Mouse (Mus musculus) lung, embryonic 14.5 days (tissue): ENCODE measurements around the gene Gprin3. TPM values are rescaled to one million over a fixed set of nuclear protein-coding genes. Genes with fewer than 3 reads are reported as not detected.
A peak's percentile ranks its signal among the peaks of the same experiment; 100 is the strongest.

Experiments
- ATAC-seq: fragments of 200-750 bp; cut with Nextera tagmentation; 2 replicates; pipeline ENCODE4 v1.8.0; 2017; ENCODE audit warnings: mild to moderate bottlenecking, moderate TSS enrichment, moderate library complexity; ENCODE audit not compliant: insufficient read depth
- DNase-seq: peaks from one replicate; pipeline ENCODE4 v3.0.0-alpha.2; 2015
- H3K27ac ChIP-seq: fragments of 300-500 bp; sonication (generic); 2 replicates; pipeline ENCODE4 v1.5.1; 2014; ENCODE audit warnings: low read depth, mild to moderate bottlenecking, moderate library complexity
- H3K27me3 ChIP-seq: fragments of 300-500 bp; sonication (generic); 2 replicates; pipeline ENCODE4 v1.6.1; 2014; ENCODE audit warnings: low read length, control low read depth; ENCODE audit not compliant: insufficient read depth
- H3K36me3 ChIP-seq: fragments of 300-500 bp; sonication (generic); 2 replicates; pipeline ENCODE4 v1.6.1; 2014; ENCODE audit warnings: control low read depth; ENCODE audit not compliant: insufficient read depth
- H3K4me1 ChIP-seq: fragments of 300-500 bp; sonication (generic); 2 replicates; pipeline ENCODE4 v1.6.1; 2014; ENCODE audit warnings: antibody characterized with exemption, control low read depth; ENCODE audit not compliant: insufficient read depth
- H3K4me2 ChIP-seq: fragments of 300-500 bp; sonication (generic); 2 replicates; pipeline ENCODE4 v1.6.1; 2014; ENCODE audit warnings: mild to moderate bottlenecking
- H3K4me3 ChIP-seq: fragments of 300-500 bp; sonication (generic); 2 replicates; pipeline ENCODE4 v1.5.1; 2014; ENCODE audit warnings: low read depth, low read length
- H3K9ac ChIP-seq: fragments of 300-500 bp; sonication (generic); 2 replicates; pipeline ENCODE4 v1.6.1; 2014
- H3K9me3 ChIP-seq: fragments of 300-500 bp; sonication (generic); 2 replicates; pipeline ENCODE4 v1.6.1; 2016; ENCODE audit warnings: low read depth, low read length, control low read depth
- CTCF ChIP-seq: IDR thresholded peaks from 2 replicates; pipeline ENCODE4 v1.5.1; 2016; ENCODE audit warnings: antibody characterized with exemption, low read depth
- WGBS: fragments of 180-500 bp; shearing (Covaris S2); extraction: QIAGEN DNeasy Blood & Tissue Kit; methylation state at CpG from one replicate; pipeline ENCODE4 v1.1.7; 2014; 5-methylcytosine and 5-hydroxymethylcytosine counted together
- polyA plus RNA-seq: library from polyadenylated mRNA; unstranded; fragments of >200 nt; fragmentation: Nextera tagmentation; extraction: Ambion mirVana; gene quantifications from 2 replicates; pipeline ENCODE4 v1.2.1, GENCODE M21; 2014

Gprin3 gene
- polyA plus RNA-seq, 1 experiment from 2014 or later, result 7.1 TPM

GRCm38 (mm10) chr6:59409001-59409700, 16.9 kb downstream of the Gprin3 start:
- Histone ChIP-seq H3K4me1 (no peaks in the 10 kb centered on the region; the same call in 1 of the 2 replicates), H3K9me3 (no peaks in the 10 kb centered on the region), H3K27me3 (no peaks in the 10 kb centered on the region), H3K27ac (no peak overlapping the region), H3K36me3 (no peaks in the 10 kb centered on the region), H3K4me3 (no peak overlapping the region), H3K9ac (no peak overlapping the region), H3K4me2 (no peak overlapping the region)
- 31% methylated on average over 3 of the region's 3 CpGs for WGBS
- DNase-seq, result peak; percentile 66
- no peak for TF ChIP-seq CTCF
- peak; percentile 77; the same call in 1 of the 2 replicates for ATAC-seq

GRCm38 (mm10) chr6:59407482-59407997, 18.6 kb downstream of the Gprin3 start:
- H3K27ac ChIP-seq, result no peak overlapping the region
- H3K4me1 ChIP-seq, result no peaks in the 10 kb centered on the region; the same call in 1 of the 2 replicates
- H3K4me3 ChIP-seq, result no peak overlapping the region
- ATAC-seq (no peak), DNase-seq (no peak)
- TF ChIP-seq CTCF, result no peak
- H3K36me3 ChIP-seq, result no peaks in the 10 kb centered on the region
- no peaks in the 10 kb centered on the region for H3K27me3 ChIP-seq
- WGBS, result 69% methylated on average over 4 of the region's 4 CpGs
- H3K9me3 ChIP-seq, result no peaks in the 10 kb centered on the region
- H3K4me2 ChIP-seq, result no peak overlapping the region
- H3K9ac ChIP-seq, result no peak overlapping the region

GRCm38 (mm10) chr6:59390208-59390607, 35.9 kb downstream of the Gprin3 start:
- H3K4me3 ChIP-seq, result no peak overlapping the region
- no peaks in the 10 kb centered on the region for H3K9me3 ChIP-seq
- DNase-seq (no peak), ATAC-seq (no peak)
- WGBS, result 77% methylated on average over 3 of the region's 3 CpGs
- no peaks in the 10 kb centered on the region for H3K4me1 ChIP-seq
- no peak overlapping the region for H3K4me2 ChIP-seq
- H3K9ac ChIP-seq, result no peak overlapping the region
- no peak overlapping the region for H3K27ac ChIP-seq
- TF ChIP-seq CTCF, result no peak
- H3K27me3 ChIP-seq, result no peaks in the 10 kb centered on the region
- H3K36me3 ChIP-seq, result no peaks in the 10 kb centered on the region

- Histone ChIP-seq H3K36me3 (no peaks in the 10 kb centered on the region), H3K27me3 (no peaks in the 10 kb centered on the region), H3K4me3 (no peak overlapping the region), H3K4me1 (no peaks in the 10 kb centered on the region), H3K27ac (no peak overlapping the region), H3K9me3 (no peaks in the 10 kb centered on the region), H3K4me2 (no peak overlapping the region), H3K9ac (no peak overlapping the region)
- TF ChIP-seq CTCF, result no peak
- ATAC-seq, result no peak
- no peak for DNase-seq
These were observed 60.8 kb downstream of the Gprin3 start for GRCm38 (mm10) chr6:59365300-59365699.

GRCm38 (mm10) chr6:59363282-59363681, 62.8 kb downstream of the Gprin3 start:
- Histone ChIP-seq H3K27ac (no peak overlapping the region), H3K9me3 (no peaks in the 10 kb centered on the region), H3K4me1 (no peaks in the 10 kb centered on the region), H3K9ac (no peak overlapping the region), H3K4me2 (no peak overlapping the region), H3K4me3 (no peak overlapping the region), H3K36me3 (no peaks in the 10 kb centered on the region), H3K27me3 (no peaks in the 10 kb centered on the region)
- ATAC-seq (no peak), DNase-seq (no peak)
- TF ChIP-seq CTCF, result no peak
- 89% methylated on average over 2 of the region's 2 CpGs for WGBS

GRCm38 (mm10) chr6:59354943-59355342, 71.2 kb downstream of the Gprin3 start:
- Histone ChIP-seq H3K4me2 (no peak overlapping the region), H3K27me3 (no peaks in the 10 kb centered on the region), H3K4me1 (no peaks in the 10 kb centered on the region), H3K4me3 (no peak overlapping the region), H3K9ac (no peak overlapping the region), H3K27ac (no peak overlapping the region), H3K36me3 (no peaks in the 10 kb centered on the region), H3K9me3 (no peaks in the 10 kb centered on the region)
- TF ChIP-seq CTCF, result no peak
- WGBS, result 86% methylated on average over 7 of the region's 7 CpGs
- DNase-seq (no peak), ATAC-seq (no peak)

- Histone ChIP-seq H3K4me2 (no peak overlapping the region), H3K27me3 (no peaks in the 10 kb centered on the region), H3K4me3 (no peak overlapping the region)
These were observed 74.8 kb downstream of the Gprin3 start for GRCm38 (mm10) chr6:59351108-59351789.

More at GRCm38 (mm10) chr6:59351108-59351789, 74.8 kb downstream of the Gprin3 start:
- no peak for TF ChIP-seq CTCF
- no peaks in the 10 kb centered on the region for H3K36me3 ChIP-seq
- 70% methylated on average over 5 of the region's 5 CpGs for WGBS
- ATAC-seq (no peak), DNase-seq (no peak)
- no peak overlapping the region for H3K27ac ChIP-seq
- no peaks in the 10 kb centered on the region for H3K4me1 ChIP-seq
- H3K9me3 ChIP-seq, result no peaks in the 10 kb centered on the region
- H3K9ac ChIP-seq, result no peak overlapping the region
